Mouse (Mus musculus): ENCODE data around the gene Jund. TPM values are rescaled to one million over a fixed set of nuclear protein-coding genes. Genes with fewer than 3 reads are reported as not detected.

Jund gene
- polyA plus RNA-seq, 1 experiment = 246 TPM

DNA sequence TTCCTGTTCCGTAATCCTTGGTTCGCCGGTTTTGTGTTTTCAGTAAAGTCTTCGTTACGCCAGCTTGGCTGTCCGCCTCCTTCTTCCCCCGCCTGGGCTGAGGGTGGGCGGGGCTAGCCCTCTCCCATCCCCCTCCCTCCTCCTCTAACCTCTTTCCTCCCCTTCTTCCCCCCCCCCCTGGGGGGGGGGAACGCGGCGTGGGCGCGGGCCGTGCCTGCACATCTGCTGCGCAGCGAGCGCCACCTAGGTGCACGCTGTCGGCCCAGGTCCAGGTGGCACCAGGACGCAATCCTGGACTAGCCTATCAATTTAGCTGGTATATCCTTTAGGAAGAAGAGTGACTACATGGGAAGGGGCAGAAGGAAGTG is 1.8 kb downstream of the Jund start:
- peak overlapping the region; percentile 94 for H3K4me3 ChIP-seq
- no peaks in the 10 kb centered on the region for H3K36me3 ChIP-seq (ENCODE audit: control insufficient read depth, insufficient read depth)
- TF ChIP-seq MYOD1 (IDR thresholded peaks at IDR 0.05; ENCODE audit: control insufficient read depth in 1 of 3, insufficient read length in 2 of 3, low read depth in 2 of 3) (peak in 2 of 3 experiments; percentile 68 to 83), POLR2A (IDR thresholded peaks at IDR 0.05; ENCODE audit: insufficient read length, low read depth) (peak; percentile 68), TCF3 (IDR thresholded peaks at IDR 0.05; ENCODE audit: insufficient read length, low read depth) (peak; percentile 50), POLR2AphosphoS2 (IDR thresholded peaks at IDR 0.05; ENCODE audit: insufficient read length, low read depth) (peak; percentile 84), REST (IDR thresholded peaks at IDR 0.05; ENCODE audit: insufficient read depth, insufficient read length) (no peak), MYOG (IDR thresholded peaks at IDR 0.05; ENCODE audit: control insufficient read depth in 1 of 3, insufficient read depth in 1 of 3, insufficient read length in 2 of 3, low read depth in 2 of 3) (peak in 2 of 3 experiments; percentile 79 to 83)
- peaks cover 20% of the 10 kb centered on the region for H3K79me2 ChIP-seq (ENCODE audit: control insufficient read depth, insufficient read depth)
- no peaks in the 10 kb centered on the region for H3K27me3 ChIP-seq (ENCODE audit: control insufficient read depth, insufficient read depth, insufficient read length)
- H3ac ChIP-seq (ENCODE audit: control insufficient read depth, insufficient read length) = peak overlapping the region; percentile 68
- peak overlapping the region; percentile 89 for H3K4me2 ChIP-seq (ENCODE audit: low read depth)

DNA sequence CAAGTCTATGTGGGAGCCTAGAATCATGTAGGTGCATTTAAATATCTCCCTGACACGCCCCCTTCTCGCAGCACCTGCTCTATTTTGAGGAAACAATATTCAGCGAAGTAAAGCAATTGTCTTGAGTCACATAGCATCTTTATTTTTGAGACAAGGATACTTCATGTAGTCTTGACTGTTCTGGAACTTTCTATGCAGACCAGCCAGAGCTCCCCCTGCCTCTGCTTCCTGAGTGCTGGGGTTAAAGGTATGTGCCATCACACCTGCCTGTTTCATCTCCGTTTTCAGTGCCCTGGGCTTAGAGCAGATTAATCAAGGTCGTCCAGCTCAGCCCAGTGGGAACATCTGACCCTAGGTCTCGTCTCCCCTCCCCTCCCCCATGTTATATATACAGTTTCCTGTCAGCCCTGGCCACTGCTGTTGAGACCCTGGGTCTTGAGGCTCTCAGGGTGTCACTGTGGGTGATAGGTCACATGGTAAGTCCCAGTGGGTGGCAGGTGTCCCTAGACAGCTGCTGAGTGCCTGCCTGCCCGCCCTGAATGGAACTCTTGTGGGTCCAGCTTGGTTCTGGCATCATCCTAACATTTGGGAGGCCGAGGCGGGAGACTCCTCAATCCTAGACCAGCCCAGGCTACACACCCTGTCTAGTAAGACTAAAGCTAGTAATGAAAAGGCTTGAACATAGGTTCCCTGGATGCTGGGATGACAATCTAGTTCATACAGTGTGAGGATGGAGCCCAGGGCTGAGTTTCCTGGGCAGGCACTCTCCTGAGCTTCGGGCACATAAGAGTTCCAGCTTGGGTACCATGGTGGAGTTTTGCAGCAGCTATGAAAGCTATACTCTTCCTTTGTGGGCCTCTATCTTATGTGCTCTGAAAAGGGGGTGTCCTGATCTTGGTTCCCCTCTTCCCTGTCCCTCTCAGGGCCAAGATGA is 2.6 kb downstream of the Jund start:
- TF ChIP-seq USF1 (IDR thresholded peaks at IDR 0.05; ENCODE audit: low read depth) (no peak), POLR2A (IDR thresholded peaks at IDR 0.05; ENCODE audit: insufficient read length, low read depth) (peak; percentile 50), SRF (IDR thresholded peaks at IDR 0.05; ENCODE audit: control insufficient read depth, insufficient read length, low read depth) (no peak), MYOG (IDR thresholded peaks at IDR 0.05; ENCODE audit: control insufficient read depth in 1 of 3, insufficient read depth in 1 of 3, insufficient read length in 2 of 3, low read depth in 2 of 3) (peak; percentile 24 to 85 (median 52)), REST (IDR thresholded peaks at IDR 0.05; ENCODE audit: insufficient read depth, insufficient read length) (no peak), E2F4 (IDR thresholded peaks at IDR 0.05; ENCODE audit: insufficient read depth) (no peak), CEBPB (IDR thresholded peaks at IDR 0.05; ENCODE audit: insufficient read depth, poor library complexity, severe bottlenecking) (no peak), MYOD1 (IDR thresholded peaks at IDR 0.05; ENCODE audit: control insufficient read depth in 1 of 3, insufficient read length in 2 of 3, low read depth in 2 of 3) (peak in 2 of 3 experiments; percentile 45 to 79), POLR2AphosphoS2 (IDR thresholded peaks at IDR 0.05; ENCODE audit: insufficient read length, low read depth) (peak; percentile 26), TCF12 (IDR thresholded peaks at IDR 0.05; ENCODE audit: insufficient read depth, poor library complexity, severe bottlenecking) (no peak)
- no peaks in the 10 kb centered on the region for H3K27me3 ChIP-seq (ENCODE audit: control insufficient read depth, insufficient read depth, insufficient read length)
- no peaks in the 10 kb centered on the region for H3K36me3 ChIP-seq (ENCODE audit: control insufficient read depth, insufficient read depth)
- peak overlapping the region; percentile 89 for H3K4me2 ChIP-seq (ENCODE audit: low read depth)
- H3K79me2 ChIP-seq (ENCODE audit: control insufficient read depth, insufficient read depth) = peaks cover 20% of the 10 kb centered on the region
- H3ac ChIP-seq (ENCODE audit: control insufficient read depth, insufficient read length) = no peak overlapping the region
- peak overlapping the region; percentile 94 for H3K4me3 ChIP-seq

DNA sequence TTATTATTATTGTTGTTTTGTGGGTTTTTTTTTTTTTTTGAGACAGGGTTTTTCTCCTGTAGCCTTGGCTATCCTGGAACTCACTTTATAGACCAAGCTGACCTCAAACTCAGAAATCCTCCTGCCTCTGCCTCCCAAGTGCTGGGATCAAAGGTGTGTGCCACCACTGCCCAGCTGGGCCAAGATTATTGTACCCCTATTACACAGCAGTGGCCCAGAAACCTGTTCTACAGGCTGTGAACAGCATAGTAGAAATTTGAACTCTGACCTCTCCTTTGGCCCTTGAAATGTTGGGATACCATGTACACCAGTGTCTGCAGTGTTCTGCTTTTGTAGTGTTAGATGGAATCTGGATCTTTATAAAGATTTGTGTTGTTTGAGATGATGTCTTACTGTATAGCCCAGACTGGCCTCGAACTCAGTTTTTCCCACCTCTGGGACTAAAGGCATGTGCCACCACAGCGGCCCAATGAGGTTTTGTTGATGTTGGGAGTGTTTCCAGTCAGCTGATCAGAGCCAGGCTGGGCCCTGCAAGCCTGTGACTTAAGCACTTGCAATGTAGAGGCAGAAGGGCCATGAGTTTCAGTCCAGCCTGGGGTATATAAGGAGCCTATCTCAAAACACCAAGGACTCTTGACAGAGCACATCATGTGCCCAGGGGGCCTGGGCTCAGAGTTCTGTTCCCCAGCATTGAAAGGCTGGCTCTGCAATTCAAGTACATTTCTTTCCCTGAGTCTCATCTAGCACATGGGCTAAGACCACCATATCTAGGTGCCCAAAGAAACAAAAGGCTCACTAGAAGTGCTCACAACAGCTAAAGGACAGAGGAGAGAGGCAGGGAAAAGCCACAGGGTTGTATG is 3.5 kb downstream of the Jund start:
- Histone ChIP-seq H3K27me3 (ENCODE audit: control insufficient read depth, insufficient read depth, insufficient read length) (no peaks in the 10 kb centered on the region), H3K79me2 (ENCODE audit: control insufficient read depth, insufficient read depth) (peaks cover 20% of the 10 kb centered on the region), H3K36me3 (ENCODE audit: control insufficient read depth, insufficient read depth) (no peaks in the 10 kb centered on the region), H3K4me3 (peak overlapping the region; percentile 94), H3ac (ENCODE audit: control insufficient read depth, insufficient read length) (no peak overlapping the region), H3K4me2 (ENCODE audit: low read depth) (peak overlapping the region; percentile 89)
- TF ChIP-seq POLR2A (IDR thresholded peaks at IDR 0.05; ENCODE audit: insufficient read length, low read depth) (no peak), MYOG (IDR thresholded peaks at IDR 0.05; ENCODE audit: control insufficient read depth in 1 of 3, insufficient read depth in 1 of 3, insufficient read length in 2 of 3, low read depth in 2 of 3) (no peak), USF1 (IDR thresholded peaks at IDR 0.05; ENCODE audit: low read depth) (peak; percentile 56), SRF (IDR thresholded peaks at IDR 0.05; ENCODE audit: control insufficient read depth, insufficient read length, low read depth) (no peak), POLR2AphosphoS2 (IDR thresholded peaks at IDR 0.05; ENCODE audit: insufficient read length, low read depth) (peak; percentile 28), CEBPB (IDR thresholded peaks at IDR 0.05; ENCODE audit: insufficient read depth, poor library complexity, severe bottlenecking) (no peak), E2F4 (IDR thresholded peaks at IDR 0.05; ENCODE audit: insufficient read depth) (no peak), TCF3 (IDR thresholded peaks at IDR 0.05; ENCODE audit: insufficient read length, low read depth) (no peak)

DNA sequence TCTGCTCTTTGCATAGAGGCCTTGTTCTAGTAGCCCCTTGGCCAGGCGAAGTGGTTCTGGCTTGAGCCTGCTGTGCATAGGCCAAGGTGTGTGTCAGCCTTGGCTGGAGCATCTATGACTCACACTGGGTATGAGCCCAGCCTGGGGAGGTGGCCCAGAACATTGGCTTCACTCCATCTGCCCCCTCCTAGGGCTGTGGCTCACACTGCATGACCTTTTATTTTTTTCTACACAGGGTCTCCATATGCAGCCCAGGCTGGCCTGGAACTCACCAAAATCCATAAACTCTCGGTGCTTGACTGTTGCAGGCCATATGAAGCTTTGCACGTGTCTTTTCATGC is 4.1 kb downstream of the Jund start:
- Histone ChIP-seq H3K4me2 (ENCODE audit: low read depth) (peak overlapping the region; percentile 89), H3K36me3 (ENCODE audit: control insufficient read depth, insufficient read depth) (no peaks in the 10 kb centered on the region), H3K79me2 (ENCODE audit: control insufficient read depth, insufficient read depth) (peaks cover 20% of the 10 kb centered on the region), H3K4me3 (peak overlapping the region; percentile 94), H3K27me3 (ENCODE audit: control insufficient read depth, insufficient read depth, insufficient read length) (no peaks in the 10 kb centered on the region), H3ac (ENCODE audit: control insufficient read depth, insufficient read length) (no peak overlapping the region)
- TF ChIP-seq POLR2AphosphoS2 (IDR thresholded peaks at IDR 0.05; ENCODE audit: insufficient read length, low read depth) (peak; percentile 83), SRF (IDR thresholded peaks at IDR 0.05; ENCODE audit: control insufficient read depth, insufficient read length, low read depth) (no peak), MYOG (IDR thresholded peaks at IDR 0.05; ENCODE audit: control insufficient read depth in 1 of 3, insufficient read depth in 1 of 3, insufficient read length in 2 of 3, low read depth in 2 of 3) (peak in 1 of 3 experiments; percentile 4)
